ENCODE assay signal across 31 mouse cellular contexts in genomic region chrX:113563897-113564296, GRCm38 (mm10).
"Had no signal": no experiment of that assay in that cellular context is flagged by ENCODE, and none has a peak within 500 bp of the region (broad histone marks: within the 10 kb centered on the region; RNA-seq: fewer than 3 reads in every experiment).

No protein-coding gene starts in this region.

- H3K36me3 ChIP-seq: limb, embryonic 10.5 days; limb, embryonic 12.5 days; limb, embryonic 13.5 days; limb, embryonic 15.5 days; liver, embryonic 12.5 days; liver, embryonic 13.5 days; liver, embryonic 15.5 days; lung, embryonic 15.5 days; midbrain, embryonic 10.5 days; midbrain, embryonic 12.5 days; midbrain, embryonic 13.5 days; midbrain, embryonic 15.5 days had no signal

- H3K9ac ChIP-seq: limb, embryonic 12.5 days; limb, embryonic 13.5 days; limb, embryonic 15.5 days; liver, embryonic 12.5 days; liver, embryonic 13.5 days; liver, embryonic 14.5 days; liver, embryonic 15.5 days; liver, postnatal 0 days; lung, embryonic 14.5 days; lung, embryonic 15.5 days; midbrain, embryonic 12.5 days; midbrain, embryonic 13.5 days; midbrain, embryonic 15.5 days had no signal

- DNase-seq: left cerebral cortex, postnatal 4 days; liver; liver, embryonic 13.5 days; liver, postnatal 0 days; lung, adult 18-20 months; lung, adult 2 months; lung, embryonic 14.5 days; lung, postnatal 10 days; lung, postnatal 14 days; lung, postnatal 36 days; lung, postnatal 4 days; midbrain, embryonic 14.5 days had no signal

- H3K4me2 ChIP-seq: limb, embryonic 12.5 days; limb, embryonic 13.5 days; limb, embryonic 15.5 days; liver, embryonic 11.5 days; liver, embryonic 12.5 days; liver, embryonic 13.5 days; liver, embryonic 15.5 days; lung, embryonic 14.5 days; lung, embryonic 15.5 days; midbrain, embryonic 11.5 days; midbrain, embryonic 12.5 days; midbrain, embryonic 13.5 days; midbrain, embryonic 15.5 days had no signal

- ATAC-seq: liver, embryonic 12.5 days; liver, postnatal 0 days; lung, postnatal 0 days; midbrain, embryonic 13.5 days; midbrain, embryonic 15.5 days; midbrain, embryonic 16.5 days had no signal

- H3K4me1 ChIP-seq: limb, embryonic 10.5 days; limb, embryonic 12.5 days; limb, embryonic 13.5 days; limb, embryonic 15.5 days; liver, embryonic 12.5 days; liver, embryonic 13.5 days; liver, embryonic 15.5 days; lung, embryonic 15.5 days; megakaryocyte, embryonic 14.5 days; midbrain, embryonic 10.5 days; midbrain, embryonic 12.5 days; midbrain, embryonic 13.5 days; midbrain, embryonic 15.5 days had no signal

- H3K9me3 ChIP-seq: limb, embryonic 10.5 days; limb, embryonic 12.5 days; limb, embryonic 13.5 days; limb, embryonic 15.5 days; liver, embryonic 12.5 days; liver, embryonic 13.5 days; liver, embryonic 15.5 days; lung, embryonic 15.5 days; megakaryocyte, embryonic 14.5 days; midbrain, embryonic 10.5 days; midbrain, embryonic 12.5 days; midbrain, embryonic 13.5 days; midbrain, embryonic 15.5 days had no signal

- H3K4me3 ChIP-seq: limb, embryonic 10.5 days; limb, embryonic 12.5 days; limb, embryonic 13.5 days; limb, embryonic 15.5 days; liver, embryonic 12.5 days; liver, embryonic 13.5 days; liver, embryonic 15.5 days; lung, embryonic 15.5 days; megakaryocyte, embryonic 14.5 days; midbrain, embryonic 10.5 days; midbrain, embryonic 12.5 days; midbrain, embryonic 13.5 days; midbrain, embryonic 15.5 days; myocyte had no signal

- H3K27ac ChIP-seq: limb, embryonic 10.5 days; limb, embryonic 12.5 days; limb, embryonic 13.5 days; limb, embryonic 15.5 days; liver, embryonic 12.5 days; liver, embryonic 13.5 days; liver, embryonic 14.5 days; liver, embryonic 15.5 days; lung, embryonic 15.5 days; macrophage; midbrain, embryonic 10.5 days; midbrain, embryonic 12.5 days; midbrain, embryonic 13.5 days; midbrain, embryonic 15.5 days had no signal

- H3K27me3 ChIP-seq: limb, embryonic 12.5 days; limb, embryonic 13.5 days; limb, embryonic 15.5 days; liver, embryonic 12.5 days; liver, embryonic 13.5 days; liver, embryonic 15.5 days; lung, embryonic 15.5 days; megakaryocyte, embryonic 14.5 days; midbrain, embryonic 12.5 days; midbrain, embryonic 13.5 days; midbrain, embryonic 15.5 days had no signal
